Mouse (Mus musculus): ENCODE results near the gene Actn3. TPM values are rescaled to one million over a fixed set of nuclear protein-coding genes. Genes with fewer than 3 reads are reported as not detected.
A peak's percentile ranks its signal among the peaks of the same experiment; 100 is the strongest.

Gene Actn3
- polyA plus RNA-seq, 1 experiment, result 0.32 TPM

DNA sequence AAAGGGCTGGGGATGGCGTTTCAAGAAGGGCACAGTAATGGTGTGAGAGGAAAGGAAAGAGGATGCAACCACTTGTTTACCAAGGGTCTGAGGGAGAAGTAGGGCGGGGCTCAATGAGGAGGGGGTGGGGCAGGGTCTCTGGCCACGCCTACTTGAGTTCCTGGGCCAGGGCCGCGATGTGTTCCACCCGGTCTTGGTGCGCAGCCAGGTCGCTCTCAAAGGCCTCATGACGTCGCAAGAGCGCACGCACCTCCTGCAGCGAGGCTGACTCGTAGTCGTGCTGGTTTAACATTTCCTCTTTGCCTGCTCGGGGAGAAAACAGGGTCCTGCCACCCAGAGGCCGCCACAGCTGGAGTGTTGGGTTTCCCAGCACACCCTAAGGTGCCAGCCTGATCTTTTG is 12.6 kb downstream of the Actn3 start:
- H3K36me3 ChIP-seq (ENCODE audit: control insufficient read depth, insufficient read depth, low read length), result no peaks in the 10 kb centered on the region
- H3K4me1 ChIP-seq (ENCODE audit: control insufficient read depth, insufficient read depth, insufficient read length), result no peaks in the 10 kb centered on the region
- H3K27ac ChIP-seq (ENCODE audit: insufficient read depth, low read length), result no peak overlapping the region
- DNase-seq (ENCODE audit: low read depth in 1 of 2, low spot score in 2 of 2), result no peak
- no peak for TF ChIP-seq POLR2A (IDR thresholded peaks at IDR 0.05; ENCODE audit: low read depth, low read length)
- TF ChIP-seq CTCF (IDR thresholded peaks at IDR 0.05; ENCODE audit: extremely low read depth, insufficient read depth, insufficient read length, insufficient replicate concordance), result no peak
- 4% methylated on average over 17 of the region's 17 CpGs for WGBS
- H3K27me3 ChIP-seq (ENCODE audit: control insufficient read depth, insufficient read depth, low read length), result no peaks in the 10 kb centered on the region
- H3K4me3 ChIP-seq (ENCODE audit: extremely low read depth, insufficient read depth, insufficient read length), result no peak overlapping the region

GRCm38 (mm10) chr19:4863048-4863447 is 14.7 kb downstream of the Actn3 start:
- no peaks in the 10 kb centered on the region for H3K27me3 ChIP-seq (ENCODE audit: control insufficient read depth, insufficient read depth, low read length)
- H3K4me1 ChIP-seq (ENCODE audit: control insufficient read depth, insufficient read depth, insufficient read length), result no peaks in the 10 kb centered on the region
- 62% methylated on average over 6 of the region's 6 CpGs for WGBS
- TF ChIP-seq POLR2A (IDR thresholded peaks at IDR 0.05; ENCODE audit: low read depth, low read length), result no peak
- H3K4me3 ChIP-seq (ENCODE audit: extremely low read depth, insufficient read depth, insufficient read length), result no peak overlapping the region
- no peak for DNase-seq (ENCODE audit: low read depth in 1 of 2, low spot score in 2 of 2)
- no peaks in the 10 kb centered on the region for H3K36me3 ChIP-seq (ENCODE audit: control insufficient read depth, insufficient read depth, low read length)
- no peak overlapping the region for H3K27ac ChIP-seq (ENCODE audit: insufficient read depth, low read length)

DNA sequence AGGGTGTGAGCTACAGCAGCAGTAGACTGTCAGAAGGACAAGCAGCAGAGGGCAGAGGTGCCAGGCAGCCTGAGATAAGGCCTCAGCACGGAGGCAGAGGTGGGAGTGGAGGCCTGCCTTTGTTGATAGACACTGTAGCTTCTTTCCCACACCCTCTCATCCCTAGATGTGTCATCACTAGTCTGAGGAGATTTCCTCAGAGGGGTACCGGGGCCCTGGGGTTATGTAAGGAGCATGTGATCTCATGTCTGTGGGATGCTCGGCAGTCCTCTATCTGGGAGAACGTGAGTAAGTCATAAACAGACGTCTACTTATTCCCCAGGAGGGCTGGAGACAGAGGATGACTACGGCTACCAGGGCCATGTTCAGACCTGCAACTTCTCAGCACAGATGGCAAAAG is 18.6 kb downstream of the Actn3 start:
- Histone ChIP-seq H3K4me1 (ENCODE audit: control insufficient read depth, insufficient read depth, insufficient read length) (no peaks in the 10 kb centered on the region), H3K4me3 (ENCODE audit: extremely low read depth, insufficient read depth, insufficient read length) (no peak overlapping the region), H3K27ac (ENCODE audit: insufficient read depth, low read length) (no peak overlapping the region), H3K36me3 (ENCODE audit: control insufficient read depth, insufficient read depth, low read length) (no peaks in the 10 kb centered on the region), H3K27me3 (ENCODE audit: control insufficient read depth, insufficient read depth, low read length) (peaks cover under 1% of the 10 kb centered on the region; the same call in 1 of the 2 replicates)
- TF ChIP-seq POLR2A (IDR thresholded peaks at IDR 0.05; ENCODE audit: low read depth, low read length) (no peak), CTCF (IDR thresholded peaks at IDR 0.05; ENCODE audit: extremely low read depth, insufficient read depth, insufficient read length, insufficient replicate concordance) (no peak)
- 85% methylated on average over 6 of the region's 6 CpGs for WGBS
- DNase-seq (ENCODE audit: low read depth in 1 of 2, low spot score in 2 of 2), result no peak

DNA sequence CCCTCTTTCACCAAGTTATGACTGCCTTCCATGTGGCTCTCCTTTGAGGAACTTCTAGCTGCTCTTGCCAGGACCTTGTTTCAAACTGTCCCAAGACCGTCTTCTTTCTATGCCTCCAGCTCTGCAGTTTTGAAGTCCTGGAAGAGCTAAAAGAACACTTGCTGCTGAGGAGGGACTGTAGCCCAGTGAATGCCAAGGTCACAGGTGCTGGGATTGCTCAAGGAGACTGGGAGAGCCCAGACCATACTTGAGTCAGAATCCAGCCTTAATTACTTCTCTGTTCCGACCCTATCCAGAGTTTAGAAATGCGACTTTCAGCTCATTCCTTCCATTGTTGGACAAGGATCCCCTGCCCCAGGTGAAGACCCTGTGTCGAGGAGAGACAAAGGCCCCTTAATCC is 21.8 kb downstream of the Actn3 start:
- 73% methylated on average over 4 of the region's 4 CpGs for WGBS
- H3K27ac ChIP-seq (ENCODE audit: insufficient read depth, low read length), result no peak overlapping the region
- no peak for DNase-seq (ENCODE audit: low read depth in 1 of 2, low spot score in 2 of 2)
- peaks cover 2% of the 10 kb centered on the region; the same call in 1 of the 2 replicates for H3K27me3 ChIP-seq (ENCODE audit: control insufficient read depth, insufficient read depth, low read length)
- H3K4me1 ChIP-seq (ENCODE audit: control insufficient read depth, insufficient read depth, insufficient read length), result no peaks in the 10 kb centered on the region
- H3K36me3 ChIP-seq (ENCODE audit: control insufficient read depth, insufficient read depth, low read length), result no peaks in the 10 kb centered on the region
- TF ChIP-seq CTCF (IDR thresholded peaks at IDR 0.05; ENCODE audit: extremely low read depth, insufficient read depth, insufficient read length, insufficient replicate concordance) (no peak), POLR2A (IDR thresholded peaks at IDR 0.05; ENCODE audit: low read depth, low read length) (no peak)
- H3K4me3 ChIP-seq (ENCODE audit: extremely low read depth, insufficient read depth, insufficient read length), result no peak overlapping the region

DNA sequence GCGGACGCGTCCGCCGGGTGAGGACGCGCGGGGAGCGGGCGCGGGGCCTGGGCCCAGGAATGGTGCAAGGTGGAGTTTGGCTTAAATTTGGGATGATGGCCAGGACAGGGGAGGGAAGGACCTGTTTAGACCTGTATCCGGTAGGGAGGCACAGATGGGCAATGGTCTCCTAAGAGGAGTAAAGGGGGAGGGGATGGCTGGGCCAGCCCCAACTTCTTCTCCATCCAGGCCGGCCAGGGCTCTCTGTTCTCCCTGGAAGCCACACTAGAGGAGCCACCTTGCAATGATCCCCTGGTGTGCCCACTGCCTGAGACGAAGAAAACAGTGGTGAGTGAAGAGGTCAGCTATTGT is 22.3 kb downstream of the Actn3 start:
- Histone ChIP-seq H3K27me3 (ENCODE audit: control insufficient read depth, insufficient read depth, low read length) (peaks cover 2% of the 10 kb centered on the region; the same call in 1 of the 2 replicates), H3K36me3 (ENCODE audit: control insufficient read depth, insufficient read depth, low read length) (no peaks in the 10 kb centered on the region), H3K27ac (ENCODE audit: insufficient read depth, low read length) (no peak overlapping the region), H3K4me3 (ENCODE audit: extremely low read depth, insufficient read depth, insufficient read length) (peak overlapping the region; percentile 44), H3K4me1 (ENCODE audit: control insufficient read depth, insufficient read depth, insufficient read length) (no peaks in the 10 kb centered on the region)
- WGBS, result 17% methylated on average over 14 of the region's 14 CpGs
- no peak for TF ChIP-seq POLR2A (IDR thresholded peaks at IDR 0.05; ENCODE audit: low read depth, low read length)
- no peak for TF ChIP-seq CTCF (IDR thresholded peaks at IDR 0.05; ENCODE audit: extremely low read depth, insufficient read depth, insufficient read length, insufficient replicate concordance)
- no peak for DNase-seq (ENCODE audit: low read depth in 1 of 2, low spot score in 2 of 2)

DNA sequence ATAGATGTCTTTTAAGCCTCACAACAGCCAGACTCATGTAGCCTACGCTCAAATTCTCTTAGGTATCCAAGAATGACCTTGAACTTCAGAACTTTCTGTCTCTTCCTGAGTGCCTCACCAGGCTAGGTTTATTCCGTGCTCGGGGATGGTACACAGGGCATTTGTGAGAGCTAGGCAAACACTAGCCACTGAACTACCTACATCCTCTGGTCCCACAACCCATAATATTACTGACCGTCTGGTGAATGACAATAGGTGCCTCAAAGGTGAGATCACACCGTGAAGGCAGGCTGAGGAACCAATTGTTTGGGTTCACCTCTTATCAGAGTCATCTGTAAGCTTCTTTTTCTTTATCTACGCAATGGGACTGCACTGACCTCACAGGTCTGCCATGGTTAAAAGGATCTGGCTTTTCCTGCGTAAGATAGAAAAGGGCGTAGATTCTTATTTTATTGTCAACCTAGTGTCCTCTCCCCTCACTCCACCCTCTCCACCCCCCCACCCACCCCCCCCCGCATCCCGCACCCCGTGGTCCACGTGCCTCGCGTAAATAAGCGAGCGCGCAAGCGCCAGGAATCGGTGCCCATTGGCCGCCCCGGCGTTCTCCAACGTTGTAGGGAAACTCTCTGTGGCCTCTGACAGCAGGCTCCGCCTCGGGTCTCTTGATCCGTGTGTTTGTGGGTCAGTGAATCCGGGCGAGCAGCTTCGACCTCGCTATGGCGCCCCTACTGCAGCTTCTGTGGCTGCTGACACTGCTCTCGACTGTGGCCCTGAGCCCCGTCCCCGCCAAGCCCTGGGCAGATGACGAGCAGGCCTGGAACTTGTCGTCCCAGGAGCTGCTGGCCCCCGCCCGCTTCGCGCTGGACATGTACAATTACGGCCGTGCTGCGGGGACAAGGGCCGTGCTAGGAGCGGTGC is 22.9 kb downstream of the Actn3 start, which contains the start of gene Ctsf:
Gene Ctsf (plus strand): TSS at position 579 of the 918 bp plus-strand sequence.
- H3K4me3 ChIP-seq (ENCODE audit: extremely low read depth, insufficient read depth, insufficient read length), result peak within 1 kb of the TSS; percentile 44
- no peak within 1 kb of the TSS for H3K27ac ChIP-seq (ENCODE audit: insufficient read depth, low read length)
- WGBS, result 6% methylated on average over 45 of the region's 45 CpGs
- no peaks in the 10 kb centered on the region for H3K36me3 ChIP-seq (ENCODE audit: control insufficient read depth, insufficient read depth, low read length)
- H3K27me3 ChIP-seq (ENCODE audit: control insufficient read depth, insufficient read depth, low read length), result peaks cover 2% of the 10 kb centered on the region; the same call in 1 of the 2 replicates
- DNase-seq (ENCODE audit: low read depth in 1 of 2, low spot score in 2 of 2), result peak in 1 of 2 experiments; percentile 15
- H3K4me1 ChIP-seq (ENCODE audit: control insufficient read depth, insufficient read depth, insufficient read length), result no peaks in the 10 kb centered on the region
- no peak for TF ChIP-seq POLR2A (IDR thresholded peaks at IDR 0.05; ENCODE audit: low read depth, low read length)
- no peak for TF ChIP-seq CTCF (IDR thresholded peaks at IDR 0.05; ENCODE audit: extremely low read depth, insufficient read depth, insufficient read length, insufficient replicate concordance)

DNA sequence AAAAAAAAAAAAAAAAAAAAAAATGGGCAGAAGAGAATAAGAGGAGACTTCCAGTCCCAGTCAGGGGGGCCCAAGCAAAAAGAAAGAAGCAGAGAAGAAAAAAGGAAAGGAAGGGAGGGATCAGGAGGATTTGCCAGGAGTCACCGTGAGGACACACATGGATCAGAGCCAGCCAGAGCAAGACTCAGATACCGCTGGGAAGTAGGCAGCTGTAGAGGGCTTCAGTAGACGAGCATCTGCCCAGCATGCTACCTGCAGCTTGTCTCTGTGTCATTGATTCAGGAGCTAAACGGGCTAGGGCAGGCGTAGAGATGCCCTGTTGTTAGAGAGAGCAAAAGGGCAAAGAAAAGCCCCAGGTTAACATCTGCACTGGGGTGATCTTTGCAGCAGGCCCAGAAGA is 27.4 kb downstream of the Actn3 start:
- no peak for DNase-seq (ENCODE audit: low read depth in 1 of 2, low spot score in 2 of 2)
- 65% methylated on average over 5 of the region's 5 CpGs for WGBS
- Histone ChIP-seq H3K27me3 (ENCODE audit: control insufficient read depth, insufficient read depth, low read length) (peaks cover 2% of the 10 kb centered on the region; the same call in 1 of the 2 replicates), H3K27ac (ENCODE audit: insufficient read depth, low read length) (no peak overlapping the region), H3K4me1 (ENCODE audit: control insufficient read depth, insufficient read depth, insufficient read length) (no peaks in the 10 kb centered on the region), H3K4me3 (ENCODE audit: extremely low read depth, insufficient read depth, insufficient read length) (no peak overlapping the region), H3K36me3 (ENCODE audit: control insufficient read depth, insufficient read depth, low read length) (no peaks in the 10 kb centered on the region)
- TF ChIP-seq POLR2A (IDR thresholded peaks at IDR 0.05; ENCODE audit: low read depth, low read length) (no peak), CTCF (IDR thresholded peaks at IDR 0.05; ENCODE audit: extremely low read depth, insufficient read depth, insufficient read length, insufficient replicate concordance) (no peak)
